Mouse (Mus musculus): Measurements from ENCODE around the gene Sltm. TPM values are rescaled to one million over a fixed set of nuclear protein-coding genes. Genes with fewer than 3 reads are reported as not detected.

Sltm gene
- 51.2 and 55.3 TPM in 2 replicates for polyA plus RNA-seq (2012; rRNA removed)

- Histone ChIP-seq H3K4me3 (ENCODE audit: insufficient read depth, low read length) (peak within 1 kb of the TSS; percentile 77), H3K27ac (ENCODE audit: insufficient read depth, low read length) (peak within 1 kb of the TSS; percentile 97), H3K4me1 (ENCODE audit: control insufficient read depth, insufficient read depth, low read length) (no peaks in the 10 kb centered on the region; the same call in 1 of the 2 replicates)
- TF ChIP-seq CTCF (IDR thresholded peaks at IDR 0.05; ENCODE audit: extremely low read depth, insufficient read depth, low read length) = no peak
- TF ChIP-seq POLR2A (IDR thresholded peaks at IDR 0.05; ENCODE audit: extremely low read depth, insufficient read depth, low read length) = peak; percentile 77
These were observed at the start of gene Sltm for GRCm38 (mm10) chr9:70542305-70543041. Gene Sltm, plus strand, starts transcription at chr9:70542754.

GRCm38 (mm10) chr9:70493038-70493437, 49.5 kb upstream of the Sltm start:
- Histone ChIP-seq H3K27ac (ENCODE audit: insufficient read depth, low read length) (no peak overlapping the region), H3K4me3 (ENCODE audit: insufficient read depth, low read length) (no peak overlapping the region), H3K4me1 (ENCODE audit: control insufficient read depth, insufficient read depth, low read length) (no peaks in the 10 kb centered on the region; the same call in 1 of the 2 replicates)
- TF ChIP-seq POLR2A (IDR thresholded peaks at IDR 0.05; ENCODE audit: extremely low read depth, insufficient read depth, low read length) = no peak
- no peak for TF ChIP-seq CTCF (IDR thresholded peaks at IDR 0.05; ENCODE audit: extremely low read depth, insufficient read depth, low read length)

GRCm38 (mm10) chr9:70496990-70497389, 45.6 kb upstream of the Sltm start:
- Histone ChIP-seq H3K4me1 (ENCODE audit: control insufficient read depth, insufficient read depth, low read length) (no peaks in the 10 kb centered on the region; the same call in 1 of the 2 replicates), H3K27ac (ENCODE audit: insufficient read depth, low read length) (no peak overlapping the region), H3K4me3 (ENCODE audit: insufficient read depth, low read length) (no peak overlapping the region)
- TF ChIP-seq POLR2A (IDR thresholded peaks at IDR 0.05; ENCODE audit: extremely low read depth, insufficient read depth, low read length) (no peak), CTCF (IDR thresholded peaks at IDR 0.05; ENCODE audit: extremely low read depth, insufficient read depth, low read length) (no peak)

GRCm38 (mm10) chr9:70502284-70503014, 40.1 kb upstream of the Sltm start:
- no peak for TF ChIP-seq CTCF (IDR thresholded peaks at IDR 0.05; ENCODE audit: extremely low read depth, insufficient read depth, low read length)
- TF ChIP-seq POLR2A (IDR thresholded peaks at IDR 0.05; ENCODE audit: extremely low read depth, insufficient read depth, low read length) = no peak
- Histone ChIP-seq H3K27ac (ENCODE audit: insufficient read depth, low read length) (peak overlapping the region; percentile 35; the same call in 1 of the 2 replicates), H3K4me1 (ENCODE audit: control insufficient read depth, insufficient read depth, low read length) (peaks cover 3% of the 10 kb centered on the region; the same call in 1 of the 2 replicates), H3K4me3 (ENCODE audit: insufficient read depth, low read length) (peak overlapping the region; percentile 38)

GRCm38 (mm10) chr9:70503015-70503603, 39.4 kb upstream of the Sltm start:
- no peak for TF ChIP-seq CTCF (IDR thresholded peaks at IDR 0.05; ENCODE audit: extremely low read depth, insufficient read depth, low read length)
- TF ChIP-seq POLR2A (IDR thresholded peaks at IDR 0.05; ENCODE audit: extremely low read depth, insufficient read depth, low read length) = no peak
- Histone ChIP-seq H3K27ac (ENCODE audit: insufficient read depth, low read length) (peak overlapping the region; percentile 100), H3K4me1 (ENCODE audit: control insufficient read depth, insufficient read depth, low read length) (peaks cover 3% of the 10 kb centered on the region; the same call in 1 of the 2 replicates), H3K4me3 (ENCODE audit: insufficient read depth, low read length) (peak overlapping the region; percentile 38)

GRCm38 (mm10) chr9:70503626-70504041, 38.9 kb upstream of the Sltm start, which contains the start of gene Rnf111:
Gene Rnf111, minus strand, starts transcription at chr9:70503725.
- H3K4me1 ChIP-seq (ENCODE audit: control insufficient read depth, insufficient read depth, low read length) = peaks cover 3% of the 10 kb centered on the region; the same call in 1 of the 2 replicates
- TF ChIP-seq CTCF (IDR thresholded peaks at IDR 0.05; ENCODE audit: extremely low read depth, insufficient read depth, low read length) = no peak
- TF ChIP-seq POLR2A (IDR thresholded peaks at IDR 0.05; ENCODE audit: extremely low read depth, insufficient read depth, low read length) = peak; percentile 79
- H3K4me3 ChIP-seq (ENCODE audit: insufficient read depth, low read length) = peak within 1 kb of the TSS; percentile 38
- peak within 1 kb of the TSS; percentile 100 for H3K27ac ChIP-seq (ENCODE audit: insufficient read depth, low read length)

GRCm38 (mm10) chr9:70506186-70506585, 36.4 kb upstream of the Sltm start:
- TF ChIP-seq CTCF (IDR thresholded peaks at IDR 0.05; ENCODE audit: extremely low read depth, insufficient read depth, low read length) (no peak), POLR2A (IDR thresholded peaks at IDR 0.05; ENCODE audit: extremely low read depth, insufficient read depth, low read length) (no peak)
- H3K4me1 ChIP-seq (ENCODE audit: control insufficient read depth, insufficient read depth, low read length) = peaks cover 3% of the 10 kb centered on the region; the same call in 1 of the 2 replicates
- H3K4me3 ChIP-seq (ENCODE audit: insufficient read depth, low read length) = no peak overlapping the region
- H3K27ac ChIP-seq (ENCODE audit: insufficient read depth, low read length) = no peak overlapping the region

GRCm38 (mm10) chr9:70506787-70507186, 35.8 kb upstream of the Sltm start:
- no peak overlapping the region for H3K4me3 ChIP-seq (ENCODE audit: insufficient read depth, low read length)
- TF ChIP-seq POLR2A (IDR thresholded peaks at IDR 0.05; ENCODE audit: extremely low read depth, insufficient read depth, low read length) (no peak), CTCF (IDR thresholded peaks at IDR 0.05; ENCODE audit: extremely low read depth, insufficient read depth, low read length) (no peak)
- H3K4me1 ChIP-seq (ENCODE audit: control insufficient read depth, insufficient read depth, low read length) = peaks cover 3% of the 10 kb centered on the region; the same call in 1 of the 2 replicates
- no peak overlapping the region for H3K27ac ChIP-seq (ENCODE audit: insufficient read depth, low read length)

- TF ChIP-seq POLR2A (IDR thresholded peaks at IDR 0.05; ENCODE audit: extremely low read depth, insufficient read depth, low read length) = no peak
- TF ChIP-seq CTCF (IDR thresholded peaks at IDR 0.05; ENCODE audit: extremely low read depth, insufficient read depth, low read length) = no peak
- Histone ChIP-seq H3K4me3 (ENCODE audit: insufficient read depth, low read length) (no peak overlapping the region), H3K4me1 (ENCODE audit: control insufficient read depth, insufficient read depth, low read length) (no peaks in the 10 kb centered on the region), H3K27ac (ENCODE audit: insufficient read depth, low read length) (no peak overlapping the region)
These were observed 32.5 kb upstream of the Sltm start for GRCm38 (mm10) chr9:70509906-70510525.

Data from cortical plate, adult 2 months (tissue).